ENCODE assay signal across 8 mouse cellular contexts in the genomic region with DNA sequence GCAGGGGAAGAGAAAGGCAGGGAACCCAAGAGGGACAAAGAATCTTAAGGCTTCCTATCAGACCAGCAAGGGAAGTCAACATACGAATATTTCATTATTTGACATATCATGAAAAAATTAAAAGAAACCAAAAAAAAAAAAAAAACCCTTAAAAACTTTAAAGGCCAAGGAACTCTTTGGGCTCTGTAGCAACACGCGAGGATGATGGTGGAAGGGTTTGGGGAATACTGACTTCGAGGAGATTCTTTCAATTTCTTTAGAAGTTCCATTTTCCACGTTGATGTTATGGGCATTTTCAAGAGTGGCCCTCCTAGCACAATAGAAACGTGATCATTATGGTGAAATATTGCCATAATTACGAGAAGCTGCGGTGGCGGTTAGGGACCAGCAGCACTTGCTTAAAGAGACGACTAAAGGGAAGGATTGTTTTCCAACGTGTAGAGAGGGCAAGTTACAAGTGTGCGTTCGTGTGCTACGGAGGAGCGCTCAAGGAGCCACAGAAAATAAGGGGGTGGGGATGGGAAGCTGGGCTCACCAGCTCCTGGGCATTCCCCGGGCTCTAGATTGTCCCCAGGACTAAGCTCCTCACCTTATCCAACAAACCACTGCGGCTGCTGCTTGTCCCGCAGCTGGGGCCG. TPM values are rescaled to one million over a fixed set of nuclear protein-coding genes. Genes with fewer than 3 reads are reported as not detected.
DNase-seq lines count a peak whose midpoint lies in the region; ATAC-seq and TF ChIP-seq lines count a peak whose summit lies in the region.

No protein-coding gene starts in this region.

- no peak for TF ChIP-seq CTCF in left cerebral cortex, adult 2 months (IDR thresholded peaks at IDR 0.05)
- no peak for TF ChIP-seq CTCF in embryonic fibroblast, embryonic 13.5 days (IDR thresholded peaks at IDR 0.05; ENCODE audit: borderline replicate concordance, insufficient read depth, low read length)

- peak; percentile 44; the same call in 1 of the 2 replicates for ATAC-seq in limb, embryonic 11.5 days (ENCODE audit: insufficient number of reproducible peaks, low FRiP score, low TSS enrichment, low read depth)
- peak; percentile 74 for ATAC-seq in neural tube, embryonic 15.5 days (ENCODE audit: low FRiP score)

- peak overlapping the region; percentile 61 for H3K4me2 ChIP-seq in limb, embryonic 11.5 days (ENCODE audit: low read depth, severe bottlenecking)
- H3K4me2 ChIP-seq in neural tube, embryonic 15.5 days = peak overlapping the region; percentile 83

- H3K27ac ChIP-seq in left cerebral cortex, adult 2 months = peak overlapping the region; percentile 98
- H3K27ac ChIP-seq in embryonic fibroblast, embryonic 13.5 days (ENCODE audit: insufficient read depth, low read length) = no peak overlapping the region
- H3K27ac ChIP-seq in limb, embryonic 11.5 days (replicated peaks; ENCODE audit: low read depth, low read length) = no peak overlapping the region; the same call in 1 of the 2 replicates
- peak overlapping the region; percentile 89 for H3K27ac ChIP-seq in neural tube, embryonic 15.5 days (replicated peaks)

- H3K36me3 ChIP-seq in limb, embryonic 11.5 days (ENCODE audit: control insufficient read depth, insufficient read depth, low read length) = peaks cover 5% of the 10 kb centered on the region; the same call in 1 of the 2 replicates
- peaks cover 5% of the 10 kb centered on the region for H3K36me3 ChIP-seq in neural tube, embryonic 15.5 days

- no peaks in the 10 kb centered on the region for H3K27me3 ChIP-seq in limb, embryonic 11.5 days (ENCODE audit: control insufficient read depth, insufficient read depth, low read length)
- H3K27me3 ChIP-seq in neural tube, embryonic 15.5 days (replicated peaks) = no peaks in the 10 kb centered on the region

- intact Hi-C loops in left cerebral cortex, adult 2 months (cut with DNase I) = loop anchor here (2.0 to 10.0 kb wide), 2 partner anchors 29 to 373 kb away; a partner anchor contains a TSS

- H3K9me3 ChIP-seq in limb, embryonic 11.5 days (ENCODE audit: control insufficient read depth, low read length) = no peaks in the 10 kb centered on the region
- no peaks in the 10 kb centered on the region for H3K9me3 ChIP-seq in neural tube, embryonic 15.5 days (replicated peaks)

- WGBS in limb, embryonic 11.5 days = under 1% methylated on average over 19 of the region's 19 CpGs
- WGBS in neural tube, embryonic 15.5 days = 2% methylated on average over 19 of the region's 19 CpGs

- no peak for DNase-seq in left cerebral cortex, adult 2 months (ENCODE audit: extremely low spot score in 1 of 2, low spot score in 2 of 2)
- DNase-seq in left cerebral cortex, adult 9 months (ENCODE audit: low spot score in 2 of 2) = no peak
- no peak for DNase-seq in limb, embryonic 11.5 days (ENCODE audit: low spot score)
- DNase-seq in urinary bladder, postnatal 25 days (ENCODE audit: low spot score) = no peak
- DNase-seq in ovary, adult 18-20 months (ENCODE audit: low spot score) = no peak
- no peak for DNase-seq in gastrocnemius, postnatal 25 days

- H3K4me1 ChIP-seq in embryonic fibroblast, embryonic 13.5 days (ENCODE audit: control insufficient read depth, insufficient read depth, low read length) = no peaks in the 10 kb centered on the region
- peaks cover 5% of the 10 kb centered on the region for H3K4me1 ChIP-seq in limb, embryonic 11.5 days (ENCODE audit: control insufficient read depth, insufficient read depth, low read length)
- peaks cover 26% of the 10 kb centered on the region for H3K4me1 ChIP-seq in neural tube, embryonic 15.5 days

- H3K4me3 ChIP-seq in left cerebral cortex, adult 2 months = peak overlapping the region; percentile 79
- peak overlapping the region; percentile 72 for H3K4me3 ChIP-seq in embryonic fibroblast, embryonic 13.5 days (ENCODE audit: insufficient read depth, low read length)
- H3K4me3 ChIP-seq in limb, embryonic 11.5 days (ENCODE audit: low read depth, low read length) = peak overlapping the region; percentile 89
- H3K4me3 ChIP-seq in neural tube, embryonic 15.5 days (replicated peaks) = peak overlapping the region; percentile 82

- no peak for TF ChIP-seq POLR2A in embryonic fibroblast, embryonic 13.5 days (IDR thresholded peaks at IDR 0.05; ENCODE audit: low read depth, low read length)

- peak overlapping the region; percentile 95 for H3K9ac ChIP-seq in limb, embryonic 11.5 days (ENCODE audit: low read length)
- peak overlapping the region; percentile 89 for H3K9ac ChIP-seq in neural tube, embryonic 15.5 days (replicated peaks)

RNA-seq across cellular contexts. Expression of a gene that starts 0.6 kb away (rescaled TPM):
- total RNA-seq in left cerebral cortex, adult 2 months (2021) = 1 to 10 TPM in 1 of 2 experiments, under 1 TPM in 1; 0.77 to 1.6 TPM
- 0.27 and 0.81 TPM in 2 replicates for polyA plus RNA-seq in embryonic fibroblast, embryonic 13.5 days (2011; ENCODE audit: insufficient read length, low read depth, missing spikeins)
- 0.21 and 0.36 TPM in 2 replicates for polyA plus RNA-seq in limb, embryonic 11.5 days (2014; fragmentation: Nextera tagmentation; extraction: Ambion mirVana)
- 0.84 and 0.97 TPM in 2 replicates for polyA plus RNA-seq in neural tube, embryonic 15.5 days (2015; fragmentation: Nextera tagmentation; extraction: Ambion mirVana)
- total RNA-seq in gastrocnemius, postnatal 25 days (2021) = under 1 TPM in 1 of 2 experiments, not detected in 1; 0.49 TPM

RNA-seq across cellular contexts. Expression of a gene that starts 5.0 kb away (rescaled TPM):
- total RNA-seq in left cerebral cortex, adult 2 months (2021) = 10 to 100 TPM; 86.4 to 90.6 TPM
- polyA plus RNA-seq in embryonic fibroblast, embryonic 13.5 days (2011; ENCODE audit: insufficient read length, low read depth, missing spikeins) = 132 and 168 TPM in 2 replicates
- polyA plus RNA-seq in limb, embryonic 11.5 days (2014; fragmentation: Nextera tagmentation; extraction: Ambion mirVana) = 345 and 352 TPM in 2 replicates
- 284 and 313 TPM in 2 replicates for polyA plus RNA-seq in neural tube, embryonic 15.5 days (2015; fragmentation: Nextera tagmentation; extraction: Ambion mirVana)
- 10 to 100 TPM; 65.9 to 71.4 TPM for total RNA-seq in gastrocnemius, postnatal 25 days (2021)

RNA-seq across cellular contexts. Expression of a gene that starts 30.1 kb away (rescaled TPM):
- 1 to 10 TPM; 2.8 to 2.9 TPM for total RNA-seq in left cerebral cortex, adult 2 months (2021)
- 1.9 and 2.3 TPM in 2 replicates for polyA plus RNA-seq in embryonic fibroblast, embryonic 13.5 days (2011; ENCODE audit: insufficient read length, low read depth, missing spikeins)
- 1.1 and 1.6 TPM in 2 replicates for polyA plus RNA-seq in limb, embryonic 11.5 days (2014; fragmentation: Nextera tagmentation; extraction: Ambion mirVana)
- 2.4 and 3.6 TPM in 2 replicates for polyA plus RNA-seq in neural tube, embryonic 15.5 days (2015; fragmentation: Nextera tagmentation; extraction: Ambion mirVana)
- 1 to 10 TPM; 2.4 to 2.8 TPM for total RNA-seq in gastrocnemius, postnatal 25 days (2021)

Comparison
In these comparisons a context has a peak if more than half of its experiments do, and no peak if none do; other contexts are left out.
1. H3K27ac ChIP-seq: peak in left cerebral cortex, adult 2 months (single experiment) and neural tube, embryonic 15.5 days (single experiment); none in embryonic fibroblast, embryonic 13.5 days (single experiment) and limb, embryonic 11.5 days (single experiment).
2. Peak in every context shown above with its lines, with median percentiles within 50 percentile points of each other: H3K4me3 ChIP-seq.